ENCODE assay signal across 29 mouse cellular contexts in genomic region chr14:16790161-16790560, GRCm38 (mm10). TPM values are rescaled to one million over a fixed set of nuclear protein-coding genes. Genes with fewer than 3 reads are reported as not detected.
"Had no signal": no experiment of that assay in that cellular context is flagged by ENCODE, and none has a peak within 500 bp of the region (broad histone marks: within the 10 kb centered on the region; RNA-seq: fewer than 3 reads in every experiment).

No protein-coding gene starts in this region.

- H3K4me1 ChIP-seq: embryonic facial prominence, embryonic 10.5 days; embryonic facial prominence, embryonic 12.5 days; embryonic facial prominence, embryonic 13.5 days; embryonic facial prominence, embryonic 15.5 days; forebrain, embryonic 10.5 days; forebrain, embryonic 12.5 days; forebrain, embryonic 13.5 days; forebrain, embryonic 15.5 days; heart, embryonic 10.5 days had no signal

- H3K4me2 ChIP-seq: embryonic facial prominence, embryonic 12.5 days; embryonic facial prominence, embryonic 13.5 days; embryonic facial prominence, embryonic 15.5 days; forebrain, embryonic 12.5 days; forebrain, embryonic 13.5 days; forebrain, embryonic 15.5 days had no signal

- ATAC-seq: forebrain, embryonic 13.5 days; forebrain, embryonic 14.5 days; forebrain, embryonic 15.5 days; forebrain, embryonic 16.5 days; forebrain, postnatal 0 days had no signal

- H3K9me3 ChIP-seq: embryonic facial prominence, embryonic 10.5 days; embryonic facial prominence, embryonic 12.5 days; embryonic facial prominence, embryonic 13.5 days; embryonic facial prominence, embryonic 15.5 days; forebrain, embryonic 10.5 days; forebrain, embryonic 12.5 days; forebrain, embryonic 13.5 days; forebrain, embryonic 15.5 days; heart, embryonic 10.5 days had no signal

- H3K27ac ChIP-seq: embryonic facial prominence, embryonic 10.5 days; embryonic facial prominence, embryonic 12.5 days; embryonic facial prominence, embryonic 13.5 days; embryonic facial prominence, embryonic 15.5 days; forebrain, embryonic 10.5 days; forebrain, embryonic 12.5 days; forebrain, embryonic 13.5 days; forebrain, embryonic 15.5 days; gastrocnemius, adult 2 months; heart, adult 2 months; heart, embryonic 10.5 days had no signal

- H3K4me3 ChIP-seq: embryonic facial prominence, embryonic 10.5 days; embryonic facial prominence, embryonic 12.5 days; embryonic facial prominence, embryonic 13.5 days; embryonic facial prominence, embryonic 15.5 days; erythroblast, embryonic 14.5 days; forebrain, embryonic 10.5 days; forebrain, embryonic 12.5 days; forebrain, embryonic 13.5 days; forebrain, embryonic 15.5 days; gastrocnemius, adult 2 months; heart, adult 2 months; heart, embryonic 10.5 days had no signal

- H3K36me3 ChIP-seq: embryonic facial prominence, embryonic 10.5 days; embryonic facial prominence, embryonic 12.5 days; embryonic facial prominence, embryonic 13.5 days; embryonic facial prominence, embryonic 15.5 days; forebrain, embryonic 10.5 days; forebrain, embryonic 12.5 days; forebrain, embryonic 15.5 days; heart, embryonic 10.5 days had no signal

- H3K9ac ChIP-seq: embryonic facial prominence, embryonic 12.5 days; embryonic facial prominence, embryonic 13.5 days; embryonic facial prominence, embryonic 15.5 days; forebrain, embryonic 12.5 days; forebrain, embryonic 13.5 days; forebrain, embryonic 15.5 days; forebrain, postnatal 0 days had no signal

- DNase-seq: cerebellum, adult 9-11 months; cerebellum, postnatal 10 days; cerebellum, postnatal 14 days; cerebellum, postnatal 25 days; cerebellum, postnatal 36 days; embryo, embryonic 11 days; forebrain, postnatal 0 days; gastrocnemius, adult 2 months; gastrocnemius, postnatal 10 days; gastrocnemius, postnatal 14 days; gastrocnemius, postnatal 25 days; gastrocnemius, postnatal 36 days; heart, adult 11 months; heart, adult 18-20 months; heart, adult 2 months had no signal

- H3K27me3 ChIP-seq: embryonic facial prominence, embryonic 12.5 days; embryonic facial prominence, embryonic 13.5 days; embryonic facial prominence, embryonic 15.5 days; forebrain, embryonic 12.5 days; forebrain, embryonic 13.5 days; forebrain, embryonic 15.5 days had no signal

RNA-seq across cellular contexts. Expression of gene Rarb, which starts 28.8 kb away (rescaled TPM):
- total RNA-seq: common myeloid progenitor, adult 5-6 weeks; granulocyte monocyte progenitor cell, adult 5-6 weeks had no signal
- polyA plus RNA-seq: erythroblast, embryonic 14.5 days had no signal
